Mouse (Mus musculus): Measurements from ENCODE around the gene Zfp287. TPM values are rescaled to one million over a fixed set of nuclear protein-coding genes. Genes with fewer than 3 reads are reported as not detected.

Zfp287 gene
- polyA plus RNA-seq, 1 experiment, result 0.90 TPM

GRCm38 (mm10) chr11:62741186-62741585 lies 9.5 kb upstream of the Zfp287 start:
- H3K27me3 ChIP-seq (ENCODE audit: control insufficient read depth, insufficient read depth, insufficient read length), result no peaks in the 10 kb centered on the region
- H3K4me3 ChIP-seq, result no peak overlapping the region
- TF ChIP-seq SRF (IDR thresholded peaks at IDR 0.05; ENCODE audit: control insufficient read depth, insufficient read length, low read depth), result no peak
- TF ChIP-seq TCF12 (IDR thresholded peaks at IDR 0.05; ENCODE audit: insufficient read depth, poor library complexity, severe bottlenecking), result no peak
- no peak for TF ChIP-seq POLR2AphosphoS2 (IDR thresholded peaks at IDR 0.05; ENCODE audit: insufficient read length, low read depth)
- TF ChIP-seq MYOD1 (IDR thresholded peaks at IDR 0.05; ENCODE audit: control insufficient read depth in 1 of 3, insufficient read length in 2 of 3, low read depth in 2 of 3), result no peak
- no peak for TF ChIP-seq MAX (IDR thresholded peaks at IDR 0.05; ENCODE audit: low read depth)
- TF ChIP-seq POLR2A (IDR thresholded peaks at IDR 0.05; ENCODE audit: insufficient read length, low read depth), result no peak
- TF ChIP-seq CEBPB (IDR thresholded peaks at IDR 0.05; ENCODE audit: insufficient read depth, poor library complexity, severe bottlenecking), result no peak
- TF ChIP-seq TCF3 (IDR thresholded peaks at IDR 0.05; ENCODE audit: insufficient read length, low read depth), result no peak
- TF ChIP-seq MYOG (IDR thresholded peaks at IDR 0.05; ENCODE audit: control insufficient read depth in 1 of 3, insufficient read depth in 1 of 3, insufficient read length in 2 of 3, low read depth in 2 of 3), result no peak
- TF ChIP-seq REST (IDR thresholded peaks at IDR 0.05; ENCODE audit: insufficient read depth, insufficient read length), result no peak
- no peak for TF ChIP-seq E2F4 (IDR thresholded peaks at IDR 0.05; ENCODE audit: insufficient read depth)
- H3K4me2 ChIP-seq (ENCODE audit: low read depth), result no peak overlapping the region
- no peaks in the 10 kb centered on the region for H3K36me3 ChIP-seq (ENCODE audit: control insufficient read depth, insufficient read depth)
- no peaks in the 10 kb centered on the region for H3K79me2 ChIP-seq (ENCODE audit: control insufficient read depth, insufficient read depth)
- no peak overlapping the region for H3ac ChIP-seq (ENCODE audit: control insufficient read depth, insufficient read length)

GRCm38 (mm10) chr11:62732665-62733064 lies 960 bp upstream of the Zfp287 start:
- Histone ChIP-seq H3K4me3 (no peak overlapping the region), H3K36me3 (ENCODE audit: control insufficient read depth, insufficient read depth) (no peaks in the 10 kb centered on the region), H3K79me2 (ENCODE audit: control insufficient read depth, insufficient read depth) (no peaks in the 10 kb centered on the region)

GRCm38 (mm10) chr11:62732022-62732387 lies 300 bp upstream of the Zfp287 start:
- no peak for TF ChIP-seq USF1 (IDR thresholded peaks at IDR 0.05; ENCODE audit: low read depth)
- no peak for TF ChIP-seq MYOD1 (IDR thresholded peaks at IDR 0.05; ENCODE audit: control insufficient read depth in 1 of 3, insufficient read length in 2 of 3, low read depth in 2 of 3)
- Histone ChIP-seq H3K27me3 (ENCODE audit: control insufficient read depth, insufficient read depth, insufficient read length) (no peaks in the 10 kb centered on the region), H3ac (ENCODE audit: control insufficient read depth, insufficient read length) (peak overlapping the region; percentile 5), H3K4me2 (ENCODE audit: low read depth) (peak overlapping the region; percentile 20), H3K79me2 (ENCODE audit: control insufficient read depth, insufficient read depth) (no peaks in the 10 kb centered on the region), H3K36me3 (ENCODE audit: control insufficient read depth, insufficient read depth) (no peaks in the 10 kb centered on the region), H3K4me3 (peak overlapping the region; percentile 28)

More at GRCm38 (mm10) chr11:62732665-62733064, 960 bp upstream of the Zfp287 start:
- H3ac ChIP-seq (ENCODE audit: control insufficient read depth, insufficient read length), result no peak overlapping the region
- H3K27me3 ChIP-seq (ENCODE audit: control insufficient read depth, insufficient read depth, insufficient read length), result no peaks in the 10 kb centered on the region
- TF ChIP-seq POLR2AphosphoS2 (IDR thresholded peaks at IDR 0.05; ENCODE audit: insufficient read length, low read depth) (no peak), USF1 (IDR thresholded peaks at IDR 0.05; ENCODE audit: low read depth) (peak; percentile 77)
- no peak overlapping the region for H3K4me2 ChIP-seq (ENCODE audit: low read depth)

DNA sequence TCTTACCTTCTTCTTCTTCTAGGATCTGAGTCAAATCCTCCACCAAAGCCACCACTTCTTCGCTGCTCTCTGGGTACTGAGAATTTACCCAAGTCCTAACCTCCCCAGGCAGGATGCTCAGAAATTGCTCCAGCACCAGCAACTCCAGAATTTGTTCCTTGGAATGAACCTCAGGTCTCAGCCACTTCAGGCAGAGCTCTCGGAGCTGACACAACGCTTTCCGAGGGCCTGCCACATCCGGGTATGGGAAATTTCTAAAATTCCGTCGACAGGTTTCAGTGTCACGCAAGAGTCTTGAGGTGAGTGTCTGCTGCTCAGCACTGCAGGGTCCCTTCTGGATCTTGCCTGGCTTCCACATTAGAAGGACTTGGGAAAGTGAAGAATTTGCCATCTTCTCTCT lies 3.4 kb downstream of the Zfp287 start:
- Histone ChIP-seq H3K4me3 (no peak overlapping the region), H3K79me2 (ENCODE audit: control insufficient read depth, insufficient read depth) (no peaks in the 10 kb centered on the region), H3K27me3 (ENCODE audit: control insufficient read depth, insufficient read depth, insufficient read length) (no peaks in the 10 kb centered on the region), H3K4me2 (ENCODE audit: low read depth) (no peak overlapping the region), H3ac (ENCODE audit: control insufficient read depth, insufficient read length) (no peak overlapping the region), H3K36me3 (ENCODE audit: control insufficient read depth, insufficient read depth) (no peaks in the 10 kb centered on the region)
- no peak for TF ChIP-seq TCF12 (IDR thresholded peaks at IDR 0.05; ENCODE audit: insufficient read depth, poor library complexity, severe bottlenecking)
- no peak for TF ChIP-seq TCF3 (IDR thresholded peaks at IDR 0.05; ENCODE audit: insufficient read length, low read depth)
- no peak for TF ChIP-seq CEBPB (IDR thresholded peaks at IDR 0.05; ENCODE audit: insufficient read depth, poor library complexity, severe bottlenecking)
- no peak for TF ChIP-seq MAX (IDR thresholded peaks at IDR 0.05; ENCODE audit: low read depth)
- TF ChIP-seq MYOD1 (IDR thresholded peaks at IDR 0.05; ENCODE audit: control insufficient read depth in 1 of 3, insufficient read length in 2 of 3, low read depth in 2 of 3), result no peak
- TF ChIP-seq USF1 (IDR thresholded peaks at IDR 0.05; ENCODE audit: low read depth), result no peak
- no peak for TF ChIP-seq MYOG (IDR thresholded peaks at IDR 0.05; ENCODE audit: control insufficient read depth in 1 of 3, insufficient read depth in 1 of 3, insufficient read length in 2 of 3, low read depth in 2 of 3)

DNA sequence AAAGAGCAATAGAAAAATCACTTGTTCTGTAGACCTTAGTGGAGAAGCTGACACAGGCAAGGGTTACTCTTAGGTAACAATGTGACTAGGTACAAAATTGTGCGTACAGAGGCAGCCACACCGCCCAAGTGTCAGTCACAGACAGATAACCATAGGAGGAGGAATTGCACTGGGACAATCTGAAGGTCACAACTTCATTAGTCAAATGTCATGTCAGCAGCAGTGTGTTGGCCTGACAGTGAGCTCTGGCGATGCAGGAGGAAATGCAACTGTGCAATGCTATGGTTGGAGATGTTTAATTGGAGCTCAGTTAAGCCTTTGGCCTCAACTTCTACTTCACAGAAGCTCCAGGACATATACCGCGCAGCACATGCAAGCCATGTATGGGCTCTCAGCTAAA lies 21.0 kb downstream of the Zfp287 start:
- H3K27me3 ChIP-seq (ENCODE audit: control insufficient read depth, insufficient read depth, insufficient read length), result no peaks in the 10 kb centered on the region
- no peak overlapping the region for H3K4me2 ChIP-seq (ENCODE audit: low read depth)
- H3ac ChIP-seq (ENCODE audit: control insufficient read depth, insufficient read length), result no peak overlapping the region
- TF ChIP-seq REST (IDR thresholded peaks at IDR 0.05; ENCODE audit: insufficient read depth, insufficient read length), result no peak
- no peak for TF ChIP-seq MAX (IDR thresholded peaks at IDR 0.05; ENCODE audit: low read depth)
- no peak for TF ChIP-seq MYOG (IDR thresholded peaks at IDR 0.05; ENCODE audit: control insufficient read depth in 1 of 3, insufficient read depth in 1 of 3, insufficient read length in 2 of 3, low read depth in 2 of 3)
- no peak for TF ChIP-seq MYOD1 (IDR thresholded peaks at IDR 0.05; ENCODE audit: control insufficient read depth in 1 of 3, insufficient read length in 2 of 3, low read depth in 2 of 3)
- no peak for TF ChIP-seq POLR2A (IDR thresholded peaks at IDR 0.05; ENCODE audit: insufficient read length, low read depth)
- no peak for TF ChIP-seq TCF3 (IDR thresholded peaks at IDR 0.05; ENCODE audit: insufficient read length, low read depth)
- TF ChIP-seq TCF12 (IDR thresholded peaks at IDR 0.05; ENCODE audit: insufficient read depth, poor library complexity, severe bottlenecking), result no peak
- no peak for TF ChIP-seq SRF (IDR thresholded peaks at IDR 0.05; ENCODE audit: control insufficient read depth, insufficient read length, low read depth)
- no peak for TF ChIP-seq USF1 (IDR thresholded peaks at IDR 0.05; ENCODE audit: low read depth)
- TF ChIP-seq POLR2AphosphoS2 (IDR thresholded peaks at IDR 0.05; ENCODE audit: insufficient read length, low read depth), result no peak
- TF ChIP-seq CEBPB (IDR thresholded peaks at IDR 0.05; ENCODE audit: insufficient read depth, poor library complexity, severe bottlenecking), result no peak
- TF ChIP-seq E2F4 (IDR thresholded peaks at IDR 0.05; ENCODE audit: insufficient read depth), result no peak
- no peaks in the 10 kb centered on the region for H3K36me3 ChIP-seq (ENCODE audit: control insufficient read depth, insufficient read depth)
- no peak overlapping the region for H3K4me3 ChIP-seq
- no peaks in the 10 kb centered on the region for H3K79me2 ChIP-seq (ENCODE audit: control insufficient read depth, insufficient read depth)

All from myocyte (in vitro differentiated cells).